Mouse (Mus musculus) embryonic facial prominence, embryonic 15.5 days (tissue): Measurements from ENCODE around the gene Tmem81. TPM values are rescaled to one million over a fixed set of nuclear protein-coding genes. Genes with fewer than 3 reads are reported as not detected.
A peak's percentile ranks its signal among the peaks of the same experiment; 100 is the strongest.

ENCODE experiments used
- ATAC-seq: fragments of 200-750 bp; cut with Nextera tagmentation; 2 replicates; pipeline ENCODE4 v1.8.0; 2017; ENCODE audit warnings: low read depth, moderate TSS enrichment; ENCODE audit not compliant: insufficient number of reproducible peaks, low FRiP score, low TSS enrichment
- H3K27ac ChIP-seq: fragments of 300-500 bp; sonication (generic); replicated peaks from 2 replicates; pipeline ENCODE4 v1.5.1; 2015; ENCODE audit warnings: mild to moderate bottlenecking, inconsistent platforms
- H3K27me3 ChIP-seq: fragments of 300-500 bp; sonication (generic); 2 replicates; pipeline ENCODE4 v1.6.1; 2015; ENCODE audit warnings: inconsistent platforms
- H3K36me3 ChIP-seq: fragments of 300-500 bp; sonication (generic); 2 replicates; pipeline ENCODE4 v1.6.1; 2015; ENCODE audit warnings: mild to moderate bottlenecking, inconsistent platforms
- H3K4me1 ChIP-seq: fragments of 300-500 bp; sonication (generic); 2 replicates; pipeline ENCODE4 v1.6.1; 2015; ENCODE audit warnings: inconsistent platforms
- H3K4me2 ChIP-seq: fragments of 300-500 bp; sonication (generic); replicated peaks from 2 replicates; pipeline ENCODE4 v1.6.1; 2015; ENCODE audit warnings: mild to moderate bottlenecking, inconsistent platforms
- H3K4me3 ChIP-seq: fragments of 300-500 bp; sonication (generic); replicated peaks from 2 replicates; pipeline ENCODE4 v1.5.1; 2015; ENCODE audit warnings: mild to moderate bottlenecking, inconsistent platforms
- H3K9ac ChIP-seq: fragments of 300-500 bp; sonication (generic); 2 replicates; pipeline ENCODE4 v1.6.1; 2015; ENCODE audit warnings: inconsistent platforms
- H3K9me3 ChIP-seq: fragments of 300-500 bp; sonication (generic); replicated peaks from 2 replicates; pipeline ENCODE4 v1.6.1; 2016; ENCODE audit warnings: inconsistent platforms
- WGBS: fragments of 180-500 bp; shearing (Covaris S2); methylation state at CpG from one replicate; pipeline ENCODE4 v1.1.7; 2015; 5-methylcytosine and 5-hydroxymethylcytosine counted together
- polyA plus RNA-seq: library from polyadenylated mRNA; unstranded; fragments of >200 nt; fragmentation: Nextera tagmentation; extraction: Ambion mirVana; gene quantifications from 2 replicates; pipeline ENCODE4 v1.2.1, GENCODE M21; 2015

Gene Tmem81
- polyA plus RNA-seq, 1 experiment from 2014 or later = 1.9 TPM

DNA sequence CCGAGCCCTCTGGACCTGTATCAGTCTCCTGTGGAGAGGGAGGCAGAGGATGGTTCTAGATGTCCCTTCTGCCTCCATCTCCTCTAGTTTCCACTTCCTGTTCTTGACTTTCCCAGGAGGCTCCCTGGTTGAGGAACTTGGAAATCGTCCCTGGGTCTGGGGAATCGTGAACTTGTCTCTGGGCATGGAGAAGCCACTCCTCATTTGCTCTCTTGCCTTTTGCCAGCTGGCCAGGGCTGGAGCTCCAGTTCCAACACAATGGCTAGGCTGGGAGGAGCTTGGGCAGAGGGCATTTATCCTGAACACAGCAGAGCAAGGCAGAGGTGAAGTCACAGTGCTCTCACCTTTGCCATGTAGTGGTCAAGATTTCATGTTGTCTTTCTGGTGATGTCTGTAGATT is 30.4 kb downstream of the Tmem81 start:
- peaks cover 33% of the 10 kb centered on the region for H3K27me3 ChIP-seq
- WGBS = 76% methylated on average over 3 of the region's 3 CpGs
- no peaks in the 10 kb centered on the region for H3K36me3 ChIP-seq
- H3K27ac ChIP-seq = no peak overlapping the region
- no peaks in the 10 kb centered on the region for H3K9me3 ChIP-seq
- no peak overlapping the region for H3K4me2 ChIP-seq
- H3K4me3 ChIP-seq = no peak overlapping the region
- H3K4me1 ChIP-seq = peaks cover 19% of the 10 kb centered on the region
- no peak overlapping the region for H3K9ac ChIP-seq
- no peak for ATAC-seq

DNA sequence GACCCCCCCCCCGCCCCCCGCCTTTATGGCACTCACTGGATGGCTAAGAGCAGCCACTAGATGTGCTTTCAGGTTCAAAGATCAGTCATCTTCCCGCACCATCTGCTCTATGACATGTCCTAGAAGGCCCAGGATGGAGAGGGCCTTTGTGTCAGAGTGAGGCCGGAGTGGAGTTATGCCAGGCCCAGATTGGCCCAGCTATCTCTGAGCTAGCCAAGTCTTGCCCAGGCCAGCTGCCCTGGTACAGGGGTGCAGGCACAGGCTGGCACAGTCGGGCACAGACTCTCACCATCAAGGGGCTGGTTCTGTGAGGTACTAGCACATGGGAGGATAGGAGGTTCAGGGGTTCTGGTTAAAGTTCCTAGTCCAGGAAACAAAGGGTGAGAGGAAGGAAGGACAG is 31.7 kb downstream of the Tmem81 start:
- Histone ChIP-seq H3K4me1 (peaks cover 22% of the 10 kb centered on the region), H3K9ac (no peak overlapping the region), H3K36me3 (no peaks in the 10 kb centered on the region), H3K27ac (no peak overlapping the region), H3K27me3 (peaks cover 46% of the 10 kb centered on the region), H3K4me3 (no peak overlapping the region), H3K4me2 (no peak overlapping the region), H3K9me3 (no peaks in the 10 kb centered on the region)
- 80% methylated on average over 5 of the region's 5 CpGs for WGBS
- no peak for ATAC-seq

DNA sequence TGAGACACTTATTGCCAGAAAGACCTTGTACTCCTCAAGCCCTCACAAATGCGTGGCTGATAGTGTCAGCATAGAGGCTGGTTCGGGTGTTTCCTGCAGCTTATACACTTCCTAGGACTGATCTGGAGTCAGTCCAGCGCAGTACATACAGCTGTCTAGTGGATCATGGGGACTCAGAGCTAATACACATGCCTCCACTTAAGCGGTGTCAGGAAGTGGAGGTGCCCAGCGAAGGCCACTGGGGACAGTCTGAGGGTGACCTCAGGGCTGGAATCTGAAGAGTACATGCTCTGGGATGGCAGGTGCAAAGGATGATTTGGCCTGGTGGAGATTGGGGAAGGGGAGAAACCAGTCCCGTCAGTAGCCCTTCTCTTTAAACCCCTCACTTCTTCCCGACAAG is 34.7 kb downstream of the Tmem81 start:
- Histone ChIP-seq H3K36me3 (no peaks in the 10 kb centered on the region), H3K4me3 (no peak overlapping the region), H3K27me3 (peaks cover 51% of the 10 kb centered on the region), H3K27ac (no peak overlapping the region), H3K4me2 (no peak overlapping the region), H3K4me1 (peaks cover 10% of the 10 kb centered on the region), H3K9ac (no peak overlapping the region), H3K9me3 (no peaks in the 10 kb centered on the region)
- WGBS = 52% methylated on average over 7 of the region's 7 CpGs
- ATAC-seq = no peak

DNA sequence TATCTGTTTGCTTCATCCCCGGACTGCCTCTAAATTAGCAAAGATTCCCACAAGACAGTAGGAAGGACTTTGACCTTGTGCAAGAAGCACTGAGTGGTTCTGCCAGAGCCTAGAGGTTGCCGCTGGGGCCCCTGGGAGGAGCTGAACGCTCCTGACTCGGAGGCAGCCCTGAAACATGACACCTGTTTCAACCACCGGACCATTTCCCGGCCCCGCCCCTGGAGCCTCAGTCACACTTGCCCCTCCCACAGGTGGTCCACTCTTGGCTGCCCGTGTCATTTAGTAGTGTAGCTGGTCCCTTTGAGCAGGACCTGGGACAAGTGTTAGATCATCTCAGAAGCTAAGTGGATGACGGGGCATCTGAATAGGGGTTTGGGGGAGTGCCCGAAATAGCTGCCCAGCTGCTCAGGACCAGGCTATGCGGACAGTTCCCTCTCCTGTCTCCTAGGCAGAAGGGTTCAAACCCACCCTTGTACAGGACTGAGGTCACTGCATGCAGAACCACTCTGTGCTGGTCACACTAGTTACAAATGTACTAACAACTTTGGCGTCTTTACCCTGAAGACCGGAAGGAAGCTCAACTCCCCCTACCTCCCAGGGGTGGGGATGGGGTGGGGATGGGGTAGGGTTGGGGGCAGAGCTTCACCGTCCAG is 35.3 kb downstream of the Tmem81 start:
- ATAC-seq = peak; percentile 31; the same call in 1 of the 2 replicates
- H3K9me3 ChIP-seq = no peaks in the 10 kb centered on the region
- no peaks in the 10 kb centered on the region for H3K36me3 ChIP-seq
- peaks cover 10% of the 10 kb centered on the region for H3K4me1 ChIP-seq
- H3K27me3 ChIP-seq = peaks cover 51% of the 10 kb centered on the region
- H3K27ac ChIP-seq = no peak overlapping the region
- WGBS = 2% methylated on average over 14 of the region's 14 CpGs
- no peak overlapping the region for H3K9ac ChIP-seq
- no peak overlapping the region for H3K4me3 ChIP-seq
- H3K4me2 ChIP-seq = no peak overlapping the region

DNA sequence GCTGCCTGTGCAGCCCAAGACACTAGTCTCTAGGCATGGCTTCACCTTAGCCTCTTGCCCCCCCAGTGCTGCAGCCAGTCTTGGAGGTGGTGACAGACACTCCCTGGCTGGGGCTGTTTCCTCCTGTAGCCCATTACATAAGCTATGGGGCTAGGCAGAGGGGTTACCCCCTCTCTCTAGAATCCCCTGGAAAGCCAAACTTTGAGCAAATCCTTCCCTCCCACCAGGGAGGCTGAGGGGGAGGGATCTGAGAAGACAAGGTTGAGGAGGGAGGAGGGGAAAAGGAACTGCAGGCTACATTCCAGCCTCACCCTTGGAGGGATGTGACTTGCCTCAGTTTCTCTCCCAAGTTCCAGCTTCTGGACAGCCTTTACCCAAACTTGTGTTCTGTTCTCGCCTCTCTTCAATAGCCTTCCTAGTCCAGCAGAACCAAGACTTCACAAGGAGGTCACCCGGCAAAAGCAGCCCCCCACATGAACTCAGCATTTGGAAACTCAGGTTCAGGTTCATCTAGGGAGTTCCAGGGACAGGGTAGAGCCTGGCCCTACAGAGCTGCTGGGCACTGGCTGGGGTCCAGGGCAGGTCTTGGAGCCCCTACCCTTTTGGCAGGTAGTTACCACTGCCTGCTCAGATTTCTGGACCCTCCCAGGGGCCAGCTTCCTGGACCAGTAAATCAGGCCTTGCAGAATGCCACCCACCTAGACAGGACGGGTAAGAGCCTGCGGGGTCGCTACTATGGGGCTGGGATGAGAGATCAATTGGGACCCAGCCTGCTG is 36.0 kb downstream of the Tmem81 start:
- no peaks in the 10 kb centered on the region for H3K9me3 ChIP-seq
- H3K36me3 ChIP-seq = no peaks in the 10 kb centered on the region
- H3K4me1 ChIP-seq = peaks cover 10% of the 10 kb centered on the region
- no peak overlapping the region for H3K9ac ChIP-seq
- peak overlapping the region; percentile 26; the same call in 1 of the 2 replicates for H3K4me3 ChIP-seq
- H3K4me2 ChIP-seq = no peak overlapping the region
- ATAC-seq = no peak
- H3K27ac ChIP-seq = no peak overlapping the region
- 9% methylated on average over 5 of the region's 5 CpGs for WGBS
- H3K27me3 ChIP-seq = peaks cover 51% of the 10 kb centered on the region

DNA sequence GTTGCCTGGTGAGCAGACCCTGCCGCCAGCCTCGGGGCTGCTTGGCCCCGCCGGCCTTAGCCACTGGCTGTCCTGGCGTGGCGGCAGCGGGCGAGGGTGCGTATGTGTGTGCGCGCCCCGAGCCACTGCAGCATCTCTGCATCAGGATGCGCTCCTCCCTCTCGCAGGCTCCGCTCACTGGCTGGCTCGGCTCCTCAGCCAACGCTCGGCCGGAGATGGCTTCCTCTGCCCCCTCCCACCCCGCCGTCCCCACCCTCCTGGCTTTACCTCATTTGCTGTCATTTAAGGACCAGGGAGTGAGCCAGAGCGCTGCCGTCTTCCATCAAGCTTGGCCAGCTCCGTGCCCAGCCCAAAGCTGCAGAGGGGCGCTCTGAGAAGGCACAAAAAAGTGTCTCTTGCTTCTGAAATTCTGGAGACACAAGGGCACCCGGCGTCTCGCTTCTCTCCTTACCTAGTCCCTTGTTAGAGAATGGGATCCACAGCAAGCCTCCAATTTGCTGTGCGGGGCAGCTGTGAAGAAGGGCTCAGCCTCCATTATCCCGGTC is 36.8 kb downstream of the Tmem81 start, which contains the start of gene Cntn2:
Cntn2 (minus strand) TSS at position 495 of the 545 bp plus-strand sequence.
- H3K9ac ChIP-seq = no peak within 1 kb of the TSS
- peak within 1 kb of the TSS; percentile 26 for H3K4me3 ChIP-seq
- no peaks in the 10 kb centered on the region for H3K9me3 ChIP-seq
- no peak for ATAC-seq
- H3K27me3 ChIP-seq = peaks cover 51% of the 10 kb centered on the region
- no peak within 1 kb of the TSS for H3K27ac ChIP-seq
- H3K4me1 ChIP-seq = peaks cover 10% of the 10 kb centered on the region
- H3K4me2 ChIP-seq = peak within 1 kb of the TSS; percentile 48
- whole genome bisulfite sequencing = 1% methylated on average over 30 of the region's 30 CpGs
- H3K36me3 ChIP-seq = no peaks in the 10 kb centered on the region

DNA sequence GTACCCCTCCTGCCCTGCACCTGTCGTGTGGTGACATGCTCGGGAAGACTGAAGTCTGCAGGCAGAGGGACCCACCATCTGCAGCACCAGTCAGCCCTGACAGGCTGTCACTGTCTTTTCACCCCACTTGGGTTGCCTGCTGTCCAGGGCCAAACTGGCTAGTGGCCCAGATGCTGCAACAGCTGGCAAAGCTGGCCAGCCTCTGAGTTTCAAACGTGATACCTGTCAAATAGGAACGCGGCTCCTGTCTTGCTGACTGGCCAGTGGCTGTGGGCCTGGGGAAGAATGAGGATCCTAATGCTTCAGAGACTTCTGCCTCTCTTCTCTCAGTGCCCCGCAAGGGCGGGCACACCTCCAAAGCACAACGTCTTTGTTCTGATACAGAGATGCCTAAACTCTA is 37.8 kb downstream of the Tmem81 start:
- Histone ChIP-seq H3K4me2 (no peak overlapping the region), H3K4me3 (no peak overlapping the region), H3K9ac (no peak overlapping the region), H3K9me3 (no peaks in the 10 kb centered on the region), H3K27ac (no peak overlapping the region), H3K4me1 (peaks cover 10% of the 10 kb centered on the region), H3K27me3 (peaks cover 48% of the 10 kb centered on the region), H3K36me3 (no peaks in the 10 kb centered on the region)
- WGBS = 67% methylated on average over 8 of the region's 8 CpGs
- no peak for ATAC-seq

DNA sequence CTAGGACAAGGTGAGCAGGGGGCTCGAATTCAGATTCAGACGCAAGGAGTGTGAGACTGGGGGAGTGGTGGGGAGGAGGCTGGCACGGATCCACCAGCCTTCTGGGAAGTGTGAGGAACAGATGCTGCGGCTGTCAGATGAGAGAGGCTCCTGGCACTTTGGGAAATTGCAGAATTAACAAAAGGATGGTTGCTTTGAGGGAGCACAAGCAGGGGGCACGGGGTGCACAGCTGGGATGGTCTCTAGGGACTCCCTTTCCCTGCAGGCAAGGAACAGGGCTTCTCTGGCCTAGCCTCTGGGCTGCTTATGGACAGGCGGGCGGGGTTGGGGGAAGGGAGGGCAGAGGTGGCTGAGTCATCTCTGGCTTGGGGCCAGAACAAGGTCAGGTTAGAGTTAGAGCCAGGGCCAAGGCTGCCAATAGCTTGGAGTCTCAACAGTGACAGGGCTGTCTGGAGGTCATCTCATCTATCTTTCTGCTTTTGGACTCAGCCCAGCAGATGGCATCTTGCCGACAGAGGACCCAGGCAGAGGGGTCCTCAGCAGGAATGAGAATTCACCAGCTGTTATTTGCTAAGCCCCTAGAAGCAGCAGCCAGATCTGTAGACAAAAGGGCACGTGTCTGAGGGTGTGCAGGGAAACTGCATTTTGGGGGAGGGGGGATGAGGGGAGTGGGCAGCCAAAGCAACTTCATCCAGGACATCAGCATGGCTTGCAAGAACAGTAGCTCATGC is 52.0 kb downstream of the Tmem81 start:
- H3K36me3 ChIP-seq = no peaks in the 10 kb centered on the region
- peak; percentile 37 for ATAC-seq
- no peaks in the 10 kb centered on the region for H3K9me3 ChIP-seq
- H3K27me3 ChIP-seq = no peaks in the 10 kb centered on the region
- WGBS = 14% methylated on average over 9 of the region's 9 CpGs
- H3K4me2 ChIP-seq = no peak overlapping the region
- no peak overlapping the region for H3K9ac ChIP-seq
- H3K4me1 ChIP-seq = peaks cover 12% of the 10 kb centered on the region
- H3K27ac ChIP-seq = no peak overlapping the region
- H3K4me3 ChIP-seq = no peak overlapping the region

Other genes starting within 250 kb of the Tmem81 start
- gene Klhdc8a, start 207.6 kb upstream of the Tmem81 start, polyA plus RNA-seq = 0.29 and 0.87 TPM in 2 replicates
- 8.5 and 9.1 TPM in 2 replicates for gene Nuak2, start 190.1 kb upstream of the Tmem81 start, polyA plus RNA-seq
- 9.8 and 10.7 TPM in 2 replicates for gene Tmcc2, start 114.9 kb upstream of the Tmem81 start, polyA plus RNA-seq
- gene Dstyk, start 88.7 kb upstream of the Tmem81 start, polyA plus RNA-seq = 15.6 and 18.0 TPM in 2 replicates
- 40.5 and 41.6 TPM in 2 replicates for gene Rbbp5, start 28.9 kb upstream of the Tmem81 start, polyA plus RNA-seq
- gene Cntn2, start 37.0 kb downstream of the Tmem81 start, polyA plus RNA-seq = 1.4 and 1.5 TPM in 2 replicates
- gene Nfasc, start 235.6 kb downstream of the Tmem81 start, polyA plus RNA-seq = 1.9 TPM in 2 replicates